Mouse (Mus musculus): ENCODE measurements around the gene Zmynd8. TPM values are rescaled to one million over a fixed set of nuclear protein-coding genes. Genes with fewer than 3 reads are reported as not detected.
A peak's percentile ranks its signal among the peaks of the same experiment; 100 is the strongest.

Zmynd8 gene
- polyA plus RNA-seq, 1 experiment from 2014 or later, result 43.5 TPM

DNA sequence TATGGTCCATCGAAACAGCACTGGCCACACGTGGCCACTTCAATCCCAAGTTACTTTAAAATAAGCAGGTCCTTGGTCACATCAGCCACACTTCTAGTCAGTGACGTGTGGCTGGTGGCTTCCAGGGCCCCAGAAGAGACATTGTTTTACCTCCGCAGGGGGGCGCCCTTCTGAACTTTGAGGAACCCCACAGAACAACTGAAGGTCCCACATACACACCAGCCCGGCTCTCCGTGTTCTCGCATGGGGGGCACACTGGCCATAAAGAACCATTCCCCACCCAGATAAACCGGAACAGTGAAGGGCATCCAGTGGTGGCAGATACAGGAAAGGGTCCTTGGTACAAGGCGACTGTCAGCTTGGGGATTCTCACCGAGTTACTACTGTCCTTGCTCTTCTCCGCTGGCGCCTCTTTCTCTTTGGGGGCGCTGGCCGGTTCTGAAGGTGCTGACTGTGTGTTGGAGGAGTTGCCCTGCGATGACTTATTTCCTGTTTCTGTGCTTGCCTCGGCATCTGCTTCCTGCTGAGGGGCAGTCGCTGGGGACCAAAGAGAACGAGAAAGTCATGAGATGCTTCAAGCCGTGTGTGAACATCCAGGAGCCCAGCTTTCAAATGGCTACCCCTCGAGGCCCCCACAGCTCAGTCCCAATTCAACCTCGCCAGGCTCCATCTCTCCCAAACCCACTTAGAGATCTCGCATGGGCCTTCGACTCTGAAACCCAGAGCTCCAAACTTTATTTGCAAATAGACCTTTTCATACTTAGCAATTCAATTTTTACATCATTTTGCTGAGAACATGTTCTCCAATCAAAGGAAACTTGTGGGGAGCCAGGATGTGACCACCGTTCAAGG lies 106.2 kb downstream of the Zmynd8 start:
- H3K27me3 ChIP-seq (ENCODE audit: control insufficient read depth, insufficient read depth, low read length), result no peaks in the 10 kb centered on the region
- no peak overlapping the region for H3K4me2 ChIP-seq (ENCODE audit: low read depth, severe bottlenecking)
- no peaks in the 10 kb centered on the region for H3K9me3 ChIP-seq (ENCODE audit: control insufficient read depth, low read length)
- DNase-seq (ENCODE audit: low spot score) (no peak), ATAC-seq (ENCODE audit: insufficient number of reproducible peaks, low FRiP score, low TSS enrichment, low read depth) (no peak)
- no peak overlapping the region for H3K9ac ChIP-seq (ENCODE audit: low read length)
- no peak overlapping the region for H3K27ac ChIP-seq (replicated peaks; ENCODE audit: low read depth, low read length)
- WGBS, result 89% methylated on average over 25 of the region's 25 CpGs
- H3K4me3 ChIP-seq (ENCODE audit: low read depth, low read length), result no peak overlapping the region
- H3K4me1 ChIP-seq (ENCODE audit: control insufficient read depth, insufficient read depth, low read length), result no peaks in the 10 kb centered on the region
- H3K36me3 ChIP-seq (ENCODE audit: control insufficient read depth, insufficient read depth, low read length), result peaks cover 27% of the 10 kb centered on the region

DNA sequence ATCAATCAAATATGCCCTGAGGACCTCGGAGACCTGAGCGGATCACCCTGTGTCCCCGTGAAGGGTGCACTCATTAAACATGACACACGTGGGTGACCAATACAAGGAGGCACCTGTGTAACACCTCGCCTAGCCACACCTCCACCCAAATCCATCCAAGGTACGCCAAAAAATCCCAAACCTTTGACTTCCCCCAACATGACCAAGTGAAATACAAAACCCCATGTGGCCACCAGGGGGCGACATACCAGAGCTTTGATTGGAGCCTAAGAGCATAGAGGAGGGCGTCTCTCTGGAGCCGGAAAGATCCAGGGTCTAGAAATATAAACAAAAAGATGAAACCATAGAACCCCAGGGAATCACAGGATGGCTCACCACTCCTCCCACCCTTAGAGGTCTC lies 107.2 kb downstream of the Zmynd8 start:
- 74% methylated on average over 9 of the region's 9 CpGs for WGBS
- H3K9me3 ChIP-seq (ENCODE audit: control insufficient read depth, low read length), result no peaks in the 10 kb centered on the region
- H3K4me2 ChIP-seq (ENCODE audit: low read depth, severe bottlenecking), result no peak overlapping the region
- no peak overlapping the region for H3K4me3 ChIP-seq (ENCODE audit: low read depth, low read length)
- DNase-seq (ENCODE audit: low spot score), result peak; percentile 82
- H3K36me3 ChIP-seq (ENCODE audit: control insufficient read depth, insufficient read depth, low read length), result peaks cover 30% of the 10 kb centered on the region
- no peaks in the 10 kb centered on the region for H3K27me3 ChIP-seq (ENCODE audit: control insufficient read depth, insufficient read depth, low read length)
- ATAC-seq (ENCODE audit: insufficient number of reproducible peaks, low FRiP score, low TSS enrichment, low read depth), result 0 out of 2 replicates have a peak, but pooled peaks have one; percentile 13
- H3K4me1 ChIP-seq (ENCODE audit: control insufficient read depth, insufficient read depth, low read length), result no peaks in the 10 kb centered on the region
- H3K9ac ChIP-seq (ENCODE audit: low read length), result no peak overlapping the region
- H3K27ac ChIP-seq (replicated peaks; ENCODE audit: low read depth, low read length), result no peak overlapping the region

DNA sequence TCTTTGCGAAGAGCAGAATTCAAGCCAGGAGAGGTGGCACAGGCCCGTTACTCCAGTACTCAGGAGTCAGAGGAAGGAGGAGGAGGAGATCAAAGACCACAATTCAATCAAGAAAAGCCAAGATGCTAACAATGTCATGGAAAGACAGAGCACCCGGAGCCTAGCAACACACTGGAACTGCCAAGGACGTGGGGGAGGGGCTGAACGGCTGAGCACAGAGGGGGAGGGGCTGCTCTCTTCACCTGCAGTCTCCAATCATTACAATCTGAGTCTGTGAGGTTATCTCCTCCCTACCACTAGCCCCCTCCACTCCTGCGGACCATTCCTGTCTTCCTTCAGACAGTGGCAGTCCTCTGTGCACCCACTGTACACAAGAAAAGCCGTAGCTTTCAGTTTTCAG lies 107.8 kb downstream of the Zmynd8 start:
- 64% methylated on average over 7 of the region's 7 CpGs for WGBS
- H3K4me3 ChIP-seq (ENCODE audit: low read depth, low read length), result no peak overlapping the region
- no peak overlapping the region for H3K4me2 ChIP-seq (ENCODE audit: low read depth, severe bottlenecking)
- no peak overlapping the region for H3K9ac ChIP-seq (ENCODE audit: low read length)
- H3K9me3 ChIP-seq (ENCODE audit: control insufficient read depth, low read length), result no peaks in the 10 kb centered on the region
- DNase-seq (ENCODE audit: low spot score) (no peak), ATAC-seq (ENCODE audit: insufficient number of reproducible peaks, low FRiP score, low TSS enrichment, low read depth) (no peak)
- no peak overlapping the region for H3K27ac ChIP-seq (replicated peaks; ENCODE audit: low read depth, low read length)
- no peaks in the 10 kb centered on the region for H3K27me3 ChIP-seq (ENCODE audit: control insufficient read depth, insufficient read depth, low read length)
- peaks cover 30% of the 10 kb centered on the region for H3K36me3 ChIP-seq (ENCODE audit: control insufficient read depth, insufficient read depth, low read length)
- H3K4me1 ChIP-seq (ENCODE audit: control insufficient read depth, insufficient read depth, low read length), result no peaks in the 10 kb centered on the region

DNA sequence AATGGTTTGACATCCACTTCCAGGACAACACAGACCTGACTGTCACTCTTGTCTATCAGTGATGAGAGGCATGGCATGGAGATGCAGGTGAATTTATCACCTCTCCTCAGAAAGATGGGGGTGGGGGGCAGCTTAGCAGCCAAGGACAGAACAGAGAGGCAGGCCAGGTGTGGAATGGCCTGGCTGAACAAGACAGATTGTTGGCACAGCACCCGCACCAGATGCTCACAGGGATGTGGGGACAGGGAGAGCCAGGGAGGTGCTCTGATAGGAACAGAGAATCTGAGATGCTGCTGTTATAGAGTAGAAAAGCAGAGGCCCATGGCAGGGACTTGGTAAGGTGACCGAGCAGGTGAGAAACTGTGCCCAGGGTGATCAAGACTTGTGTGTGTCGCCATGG lies 109.1 kb downstream of the Zmynd8 start:
- Histone ChIP-seq H3K9me3 (ENCODE audit: control insufficient read depth, low read length) (no peaks in the 10 kb centered on the region), H3K4me2 (ENCODE audit: low read depth, severe bottlenecking) (no peak overlapping the region), H3K27ac (replicated peaks; ENCODE audit: low read depth, low read length) (no peak overlapping the region), H3K27me3 (ENCODE audit: control insufficient read depth, insufficient read depth, low read length) (no peaks in the 10 kb centered on the region), H3K9ac (ENCODE audit: low read length) (no peak overlapping the region), H3K36me3 (ENCODE audit: control insufficient read depth, insufficient read depth, low read length) (peaks cover 32% of the 10 kb centered on the region), H3K4me1 (ENCODE audit: control insufficient read depth, insufficient read depth, low read length) (no peaks in the 10 kb centered on the region), H3K4me3 (ENCODE audit: low read depth, low read length) (no peak overlapping the region)
- DNase-seq (ENCODE audit: low spot score) (no peak), ATAC-seq (ENCODE audit: insufficient number of reproducible peaks, low FRiP score, low TSS enrichment, low read depth) (no peak)
- 93% methylated on average over 3 of the region's 3 CpGs for WGBS

DNA sequence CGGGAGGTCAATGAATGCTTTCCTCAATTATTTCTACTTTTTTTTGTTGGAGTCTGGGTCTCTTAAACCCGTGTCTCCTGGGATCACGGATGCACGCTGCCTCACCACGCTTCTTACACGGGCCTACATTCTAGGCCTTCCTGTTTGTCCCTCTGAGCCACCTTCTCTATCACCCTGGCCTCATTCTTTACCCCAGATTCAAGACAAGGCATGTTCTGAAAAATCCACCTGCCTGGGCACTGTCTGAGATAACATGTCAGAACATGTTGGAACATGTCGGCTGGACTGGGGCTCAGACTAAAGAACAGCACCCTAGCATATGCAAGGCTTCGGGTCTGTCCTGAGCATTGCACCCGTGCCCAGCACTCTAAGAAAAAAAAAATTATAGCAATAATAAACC lies 110.0 kb downstream of the Zmynd8 start:
- Histone ChIP-seq H3K4me1 (ENCODE audit: control insufficient read depth, insufficient read depth, low read length) (no peaks in the 10 kb centered on the region), H3K27me3 (ENCODE audit: control insufficient read depth, insufficient read depth, low read length) (no peaks in the 10 kb centered on the region), H3K9ac (ENCODE audit: low read length) (no peak overlapping the region), H3K4me3 (ENCODE audit: low read depth, low read length) (no peak overlapping the region), H3K4me2 (ENCODE audit: low read depth, severe bottlenecking) (no peak overlapping the region), H3K9me3 (ENCODE audit: control insufficient read depth, low read length) (no peaks in the 10 kb centered on the region), H3K27ac (replicated peaks; ENCODE audit: low read depth, low read length) (no peak overlapping the region), H3K36me3 (ENCODE audit: control insufficient read depth, insufficient read depth, low read length) (peaks cover 30% of the 10 kb centered on the region)
- DNase-seq (ENCODE audit: low spot score), result no peak
- WGBS, result 95% methylated on average over 9 of the region's 9 CpGs
- no peak for ATAC-seq (ENCODE audit: insufficient number of reproducible peaks, low FRiP score, low TSS enrichment, low read depth)

DNA sequence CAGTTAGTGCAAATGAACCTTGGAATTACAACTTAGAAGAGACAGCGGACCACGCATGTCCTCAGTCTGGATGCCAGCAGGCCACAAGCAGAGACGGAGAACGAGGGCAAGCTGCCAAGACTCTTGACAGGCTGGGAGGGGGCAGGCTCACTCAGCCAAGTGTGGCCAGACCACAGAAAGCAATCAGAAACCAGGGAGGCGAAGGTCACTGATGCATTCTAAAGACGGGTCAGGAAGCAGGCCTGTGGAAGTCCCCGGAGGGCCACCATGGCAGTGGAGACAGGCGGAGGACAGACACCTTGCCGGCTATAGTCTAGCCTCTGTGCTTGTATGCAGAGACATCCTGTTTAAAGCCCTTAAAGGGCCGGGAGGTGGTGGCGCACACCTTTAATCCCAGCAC lies 110.8 kb downstream of the Zmynd8 start:
- no peaks in the 10 kb centered on the region for H3K9me3 ChIP-seq (ENCODE audit: control insufficient read depth, low read length)
- H3K27me3 ChIP-seq (ENCODE audit: control insufficient read depth, insufficient read depth, low read length), result no peaks in the 10 kb centered on the region
- no peak overlapping the region for H3K4me2 ChIP-seq (ENCODE audit: low read depth, severe bottlenecking)
- DNase-seq (ENCODE audit: low spot score), result no peak
- WGBS, result 87% methylated on average over 11 of the region's 11 CpGs
- H3K9ac ChIP-seq (ENCODE audit: low read length), result no peak overlapping the region
- no peak overlapping the region for H3K27ac ChIP-seq (replicated peaks; ENCODE audit: low read depth, low read length)
- H3K4me3 ChIP-seq (ENCODE audit: low read depth, low read length), result no peak overlapping the region
- no peak for ATAC-seq (ENCODE audit: insufficient number of reproducible peaks, low FRiP score, low TSS enrichment, low read depth)
- no peaks in the 10 kb centered on the region for H3K4me1 ChIP-seq (ENCODE audit: control insufficient read depth, insufficient read depth, low read length)
- H3K36me3 ChIP-seq (ENCODE audit: control insufficient read depth, insufficient read depth, low read length), result peaks cover 30% of the 10 kb centered on the region

DNA sequence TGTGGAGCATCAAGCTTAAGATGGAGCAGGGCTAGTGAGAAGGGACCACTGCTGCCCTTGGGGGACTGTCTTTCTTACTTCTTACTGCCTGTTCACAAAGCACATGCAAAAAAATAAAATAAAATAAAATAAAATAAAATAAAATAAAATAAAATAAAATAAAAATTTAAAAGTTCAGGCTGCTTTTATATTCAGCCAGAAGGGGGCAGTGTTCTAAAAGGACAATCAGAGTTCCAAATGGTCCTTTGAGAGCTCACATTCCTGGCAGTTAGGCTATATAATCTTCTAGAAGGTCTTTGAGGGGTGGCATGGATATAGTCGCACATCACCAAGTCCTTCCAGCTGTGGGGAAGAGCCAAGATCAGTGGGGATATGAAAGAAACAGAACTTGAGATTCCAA lies 112.3 kb downstream of the Zmynd8 start:
- H3K36me3 ChIP-seq (ENCODE audit: control insufficient read depth, insufficient read depth, low read length), result peaks cover 22% of the 10 kb centered on the region
- 77% methylated on average over 1 of the region's 1 CpGs for WGBS

DNA sequence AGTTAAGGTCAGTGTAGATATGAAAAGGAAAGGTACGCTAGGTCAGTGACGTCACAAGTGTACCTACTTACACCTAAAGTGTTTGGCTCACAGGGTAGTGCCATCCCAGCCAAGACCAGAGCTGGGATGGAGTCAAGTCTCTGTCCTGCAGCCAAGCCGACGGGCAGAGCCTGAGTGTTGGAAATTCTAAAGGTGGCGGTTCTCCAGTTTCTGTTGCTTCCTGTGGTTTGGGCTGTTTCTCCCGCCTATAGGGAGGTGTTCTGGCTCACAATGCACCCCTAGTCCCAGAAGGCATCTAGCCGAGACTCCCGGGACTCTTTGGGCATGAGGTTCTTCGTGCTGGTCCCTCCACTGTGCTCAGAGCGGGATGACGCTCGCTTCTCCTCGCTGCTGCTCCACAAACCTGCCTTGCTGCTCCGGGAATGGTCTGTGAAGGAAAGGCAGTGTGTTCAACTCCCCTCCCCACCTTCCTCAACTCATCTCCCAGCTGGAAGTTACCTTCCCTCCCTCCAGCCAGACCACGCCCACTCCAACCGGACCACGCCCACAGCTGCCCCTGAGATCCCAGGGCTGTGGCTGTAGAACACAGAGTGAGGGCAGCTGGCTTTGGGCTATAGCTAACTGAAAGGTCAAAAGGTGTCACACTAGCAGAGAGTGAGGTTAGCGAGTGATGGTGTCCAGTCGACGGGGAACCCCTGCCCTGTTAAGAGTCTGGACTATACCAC lies 113.3 kb downstream of the Zmynd8 start:
- H3K4me3 ChIP-seq (ENCODE audit: low read depth, low read length), result no peak overlapping the region
- H3K36me3 ChIP-seq (ENCODE audit: control insufficient read depth, insufficient read depth, low read length), result peaks cover 22% of the 10 kb centered on the region
- H3K9me3 ChIP-seq (ENCODE audit: control insufficient read depth, low read length), result no peaks in the 10 kb centered on the region
- H3K9ac ChIP-seq (ENCODE audit: low read length), result no peak overlapping the region
- no peak for DNase-seq (ENCODE audit: low spot score)
- 90% methylated on average over 20 of the region's 20 CpGs for WGBS
- no peak for ATAC-seq (ENCODE audit: insufficient number of reproducible peaks, low FRiP score, low TSS enrichment, low read depth)
- H3K4me2 ChIP-seq (ENCODE audit: low read depth, severe bottlenecking), result no peak overlapping the region
- H3K4me1 ChIP-seq (ENCODE audit: control insufficient read depth, insufficient read depth, low read length), result no peaks in the 10 kb centered on the region
- H3K27ac ChIP-seq (replicated peaks; ENCODE audit: low read depth, low read length), result no peak overlapping the region
- H3K27me3 ChIP-seq (ENCODE audit: control insufficient read depth, insufficient read depth, low read length), result no peaks in the 10 kb centered on the region

More for the DNA sequence above, 112.3 kb downstream of the Zmynd8 start:
- no peaks in the 10 kb centered on the region for H3K27me3 ChIP-seq (ENCODE audit: control insufficient read depth, insufficient read depth, low read length)
- no peaks in the 10 kb centered on the region for H3K4me1 ChIP-seq (ENCODE audit: control insufficient read depth, insufficient read depth, low read length)
- H3K9ac ChIP-seq (ENCODE audit: low read length), result no peak overlapping the region
- H3K27ac ChIP-seq (replicated peaks; ENCODE audit: low read depth, low read length), result no peak overlapping the region
- no peaks in the 10 kb centered on the region for H3K9me3 ChIP-seq (ENCODE audit: control insufficient read depth, low read length)
- H3K4me2 ChIP-seq (ENCODE audit: low read depth, severe bottlenecking), result no peak overlapping the region
- ATAC-seq (ENCODE audit: insufficient number of reproducible peaks, low FRiP score, low TSS enrichment, low read depth), result no peak
- H3K4me3 ChIP-seq (ENCODE audit: low read depth, low read length), result no peak overlapping the region
- no peak for DNase-seq (ENCODE audit: low spot score)
